ENCODE assay signal across 23 mouse cellular contexts in the genomic region with DNA sequence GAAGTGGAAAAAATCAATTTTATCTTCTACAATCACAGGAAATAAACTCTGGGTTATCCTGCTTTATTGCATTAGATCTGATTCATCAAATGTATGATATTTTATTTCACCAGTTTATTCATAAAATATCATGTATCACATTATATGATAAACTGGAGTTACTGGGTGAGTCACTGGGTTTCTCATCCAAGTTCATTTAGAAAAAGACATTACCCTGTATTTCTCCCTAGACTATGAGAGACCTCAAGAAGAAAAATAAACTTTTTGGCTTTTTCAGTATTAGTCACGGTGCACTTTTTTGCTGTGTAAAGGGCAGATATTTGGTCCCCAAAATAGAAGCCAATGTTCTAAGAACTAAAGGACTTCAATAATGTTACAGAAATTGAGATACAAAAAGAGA.
A peak's percentile ranks its signal among the peaks of the same experiment; 100 is the strongest.
DNase-seq lines count a peak whose midpoint lies in the region; TF ChIP-seq lines count a peak whose summit lies in the region.
"Had no signal": no experiment of that assay in that cellular context is flagged by ENCODE, and none has a peak within 500 bp of the region (broad histone marks: within the 10 kb centered on the region; RNA-seq: fewer than 3 reads in every experiment).

No protein-coding gene starts in this region.

- H3K36me3 ChIP-seq in CH12.LX (replicated peaks in 1 of 2; ENCODE audit: control insufficient read depth in 1 of 2, insufficient read depth in 1 of 2, low read length in 1 of 2) (no peaks in the 10 kb centered on the region), myocyte (ENCODE audit: control insufficient read depth, insufficient read depth) (no peaks in the 10 kb centered on the region)
- H3K36me3 ChIP-seq: embryonic facial prominence, embryonic 10.5 days; embryonic facial prominence, embryonic 12.5 days; forebrain, embryonic 15.5 days had no signal

- DNase-seq in 3T3-L1 (ENCODE audit: low read depth, low spot score): peak; percentile 72
- DNase-seq in CH12.LX (ENCODE audit: extremely low read depth): no peak
- no peak for DNase-seq in gastrocnemius, adult 18-20 months (ENCODE audit: low spot score)
- no peak for DNase-seq in embryo, embryonic 10 days (ENCODE audit: low spot score)
- no peak for DNase-seq in gastrocnemius, postnatal 36 days
- DNase-seq: adrenal gland, adult 8-10 months; adrenal gland, postnatal 14 days; adrenal gland, postnatal 36 days; cerebellum, adult 11 months; cerebellum, adult 18-20 months; cerebellum, adult 8-10 months; cerebellum, adult 9-11 months; cerebellum, postnatal 14 days; cerebellum, postnatal 36 days; forebrain, postnatal 0 days had no signal

- no peak for TF ChIP-seq RAD21 in CH12.LX (IDR thresholded peaks at IDR 0.05; ENCODE audit: low read depth, low read length)

- no peak for TF ChIP-seq CTCF in CH12.LX (conservative IDR thresholded peaks at IDR 0.05 in 1 of 2, IDR thresholded peaks at IDR 0.05 in 1 of 2; ENCODE audit: low read depth in 2 of 2, low read length in 2 of 2)
- no peak for TF ChIP-seq CTCF in embryonic fibroblast, embryonic 13.5 days (IDR thresholded peaks at IDR 0.05; ENCODE audit: borderline replicate concordance, insufficient read depth, low read length)

- no peaks in the 10 kb centered on the region for H3K79me2 ChIP-seq in CH12.LX (replicated peaks; ENCODE audit: control insufficient read depth, extremely low read depth, insufficient read depth, poor library complexity, severe bottlenecking)
- H3K79me2 ChIP-seq in myocyte (ENCODE audit: control insufficient read depth, insufficient read depth): no peaks in the 10 kb centered on the region

- peaks cover 3 to 22% of the 10 kb centered on the region in 2 experiments; a peak in 3 of 4 replicates for H3K4me1 ChIP-seq in CH12.LX (ENCODE audit: control insufficient read depth in 1 of 2, insufficient read depth in 2 of 2)
- H3K4me1 ChIP-seq in embryonic fibroblast, embryonic 13.5 days (ENCODE audit: control insufficient read depth, insufficient read depth, low read length): no peaks in the 10 kb centered on the region; the same call in 1 of the 2 replicates
- H3K4me1 ChIP-seq: embryonic facial prominence, embryonic 10.5 days; embryonic facial prominence, embryonic 12.5 days; forebrain, embryonic 13.5 days; forebrain, embryonic 15.5 days had no signal

- in situ Hi-C loops in CH12.LX (cut with MboI; ENCODE audit: low pct_ligation_motif_present, low pct_unique_long_range_greater_than_20kb, low sequenced_read_pairs): no loop called here

- H3K4me2 ChIP-seq in CH12.LX (ENCODE audit: insufficient read depth, low read depth, poor library complexity, severe bottlenecking): peak overlapping the region; percentile 48; the same call in 1 of the 2 replicates
- H3K4me2 ChIP-seq in myocyte (ENCODE audit: low read depth): peak overlapping the region; percentile 44
- H3K4me2 ChIP-seq: embryonic facial prominence, embryonic 12.5 days; forebrain, embryonic 13.5 days; forebrain, embryonic 15.5 days had no signal

- H3K9me3 ChIP-seq in CH12.LX (replicated peaks; ENCODE audit: low read length): no peaks in the 10 kb centered on the region
- H3K9me3 ChIP-seq: embryonic facial prominence, embryonic 10.5 days; embryonic facial prominence, embryonic 12.5 days; forebrain, embryonic 13.5 days; forebrain, embryonic 15.5 days had no signal

- H3K4me3 ChIP-seq in CH12.LX (replicated peaks in 1 of 3; ENCODE audit: low read depth in 2 of 3, low read length in 2 of 3, poor library complexity in 1 of 3): no peak overlapping the region
- no peak overlapping the region for H3K4me3 ChIP-seq in embryonic fibroblast, embryonic 13.5 days (ENCODE audit: insufficient read depth, low read length)
- no peak overlapping the region for H3K4me3 ChIP-seq in myocyte
- H3K4me3 ChIP-seq: embryonic facial prominence, embryonic 10.5 days; embryonic facial prominence, embryonic 12.5 days; erythroblast, embryonic 14.5 days; forebrain, embryonic 13.5 days; forebrain, embryonic 15.5 days had no signal

- no peak overlapping the region for H3K27ac ChIP-seq in CH12.LX (ENCODE audit: insufficient read depth, low read depth)
- peak overlapping the region; percentile 91 for H3K27ac ChIP-seq in embryonic fibroblast, embryonic 13.5 days (ENCODE audit: insufficient read depth, low read length)
- H3K27ac ChIP-seq: embryonic facial prominence, embryonic 10.5 days; embryonic facial prominence, embryonic 12.5 days; forebrain, embryonic 13.5 days; forebrain, embryonic 15.5 days had no signal

- TF ChIP-seq POLR2A in CH12.LX (IDR thresholded peaks at IDR 0.05; ENCODE audit: low read depth, low read length) (no peak), myocyte (IDR thresholded peaks at IDR 0.05; ENCODE audit: insufficient read length, low read depth) (no peak)
- no peak for TF ChIP-seq POLR2A in embryonic fibroblast, embryonic 13.5 days (IDR thresholded peaks at IDR 0.05; ENCODE audit: low read depth, low read length)

- no peak overlapping the region for H3ac ChIP-seq in myocyte (ENCODE audit: control insufficient read depth, insufficient read length)

- intact Hi-C loops in gastrocnemius, postnatal 36 days (cut with DNase I): no loop called here

- dilution Hi-C loops in CH12.LX (cut with MboI; ENCODE audit: extremely low pct_ligation_motif_present, extremely low pct_unique_long_range_greater_than_20kb, low sequenced_read_pairs): no loop called here

- H3K27me3 ChIP-seq in CH12.LX (replicated peaks) (no peaks in the 10 kb centered on the region), myocyte (ENCODE audit: control insufficient read depth, insufficient read depth, insufficient read length) (no peaks in the 10 kb centered on the region)
- H3K27me3 ChIP-seq: embryonic facial prominence, embryonic 12.5 days; forebrain, embryonic 13.5 days; forebrain, embryonic 15.5 days; Patski had no signal

- H3K9ac ChIP-seq in CH12.LX (ENCODE audit: insufficient read depth, low read depth): no peak overlapping the region
- H3K9ac ChIP-seq: embryonic facial prominence, embryonic 12.5 days; forebrain, embryonic 13.5 days; forebrain, embryonic 15.5 days; forebrain, postnatal 0 days had no signal

- TF ChIP-seq EP300 in CH12.LX (IDR thresholded peaks at IDR 0.05; ENCODE audit: low read length): no peak

TF ChIP-seq in CH12.LX, 34 proteins besides CTCF, POLR2A, EP300 and RAD21:
- TF ChIP-seq IRF4 (IDR thresholded peaks at IDR 0.05; ENCODE audit: low read depth, low read length) (peak; percentile 16; the same call in 1 of the 2 replicates), MXI1 (IDR thresholded peaks at IDR 0.05; ENCODE audit: low read depth, low read length) (no peak), MEF2A (IDR thresholded peaks at IDR 0.05; ENCODE audit: borderline replicate concordance, low read depth, low read length) (no peak), UBTF (IDR thresholded peaks at IDR 0.05; ENCODE audit: low read depth, low read length) (no peak), USF2 (conservative IDR thresholded peaks at IDR 0.05; ENCODE audit: low read depth, low read length) (no peak), TCF12 (IDR thresholded peaks at IDR 0.05; ENCODE audit: low read depth, low read length) (no peak), PAX5 (IDR thresholded peaks at IDR 0.05; ENCODE audit: low read length) (no peak), CHD2 (IDR thresholded peaks at IDR 0.05; ENCODE audit: low read length) (no peak)

TF ChIP-seq in myocyte, 11 proteins besides CTCF, POLR2A, EP300 and RAD21:
- TF ChIP-seq MAX (IDR thresholded peaks at IDR 0.05; ENCODE audit: low read depth) (no peak), REST (IDR thresholded peaks at IDR 0.05; ENCODE audit: insufficient read depth, insufficient read length) (no peak), CEBPB (IDR thresholded peaks at IDR 0.05; ENCODE audit: insufficient read depth, poor library complexity, severe bottlenecking) (peak; percentile 17; the same call in 1 of the 2 replicates), MYOG (IDR thresholded peaks at IDR 0.05; ENCODE audit: control insufficient read depth in 1 of 3, insufficient read depth in 1 of 3, insufficient read length in 2 of 3, low read depth in 2 of 3) (no peak)
